Mouse (Mus musculus) fibroblast of lung, adult 2 months (primary cell): ENCODE measurements around the gene Apip.

ENCODE experiments used
- DNase-seq: peaks from one replicate; pipeline ENCODE4 v3.0.0-alpha.2; 2011; ENCODE audit warnings: low read depth

Gene Apip

GRCm38 (mm10) chr2:103073219-103073982, at the start of gene Apip, which contains the start of gene Pdhx:
TSS of gene Apip (plus strand) at chr2:103073675.
TSS of gene Pdhx (minus strand) at chr2:103073513.
- peak; percentile 96 for DNase-seq

GRCm38 (mm10) chr2:103037831-103038230, 35.6 kb upstream of the Apip start:
- DNase-seq: no peak

GRCm38 (mm10) chr2:103040896-103041295, 32.6 kb upstream of the Apip start:
- no peak for DNase-seq

GRCm38 (mm10) chr2:103045286-103045685, 28.2 kb upstream of the Apip start:
- no peak for DNase-seq

GRCm38 (mm10) chr2:103051937-103052893, 21.3 kb upstream of the Apip start:
- no peak for DNase-seq

- no peak for DNase-seq
These were observed 17.7 kb upstream of the Apip start for GRCm38 (mm10) chr2:103055820-103056219.

GRCm38 (mm10) chr2:103058266-103058665, 15.2 kb upstream of the Apip start:
- no peak for DNase-seq

- peak; percentile 23 for DNase-seq
These were observed 10.6 kb upstream of the Apip start for GRCm38 (mm10) chr2:103062865-103063264.

GRCm38 (mm10) chr2:103066683-103067551, 6.6 kb upstream of the Apip start:
- no peak for DNase-seq

- DNase-seq: no peak
These were observed 5.8 kb upstream of the Apip start for GRCm38 (mm10) chr2:103067552-103068207.

- no peak for DNase-seq
These were observed 4.9 kb upstream of the Apip start for GRCm38 (mm10) chr2:103068602-103069001.

- DNase-seq: no peak
These were observed 3.6 kb upstream of the Apip start for GRCm38 (mm10) chr2:103069752-103070405.

- DNase-seq: no peak
These were observed 2.9 kb upstream of the Apip start for GRCm38 (mm10) chr2:103070586-103070985.

- DNase-seq: no peak
These were observed 7.6 kb downstream of the Apip start for GRCm38 (mm10) chr2:103081117-103081516.

- DNase-seq: no peak
These were observed 8.2 kb downstream of the Apip start for GRCm38 (mm10) chr2:103081706-103082105.

- DNase-seq: no peak
These were observed 9.4 kb downstream of the Apip start for GRCm38 (mm10) chr2:103082853-103083252.

- DNase-seq: peak; percentile 13
These were observed 11.0 kb downstream of the Apip start for GRCm38 (mm10) chr2:103084451-103084850.

- no peak for DNase-seq
These were observed 12.2 kb downstream of the Apip start for GRCm38 (mm10) chr2:103085633-103086032.

GRCm38 (mm10) chr2:103086432-103086831, 13.0 kb downstream of the Apip start:
- DNase-seq: peak; percentile 11

GRCm38 (mm10) chr2:103088099-103088498, 14.6 kb downstream of the Apip start:
- no peak for DNase-seq

- no peak for DNase-seq
These were observed 16.0 kb downstream of the Apip start for GRCm38 (mm10) chr2:103089521-103089920.
